Mouse (Mus musculus): ENCODE measurements around the gene Park7. TPM values are rescaled to one million over a fixed set of nuclear protein-coding genes. Genes with fewer than 3 reads are reported as not detected.

The Park7 gene
- total RNA-seq, 2 experiments from 2014 or later: 364 to 488 TPM

DNA sequence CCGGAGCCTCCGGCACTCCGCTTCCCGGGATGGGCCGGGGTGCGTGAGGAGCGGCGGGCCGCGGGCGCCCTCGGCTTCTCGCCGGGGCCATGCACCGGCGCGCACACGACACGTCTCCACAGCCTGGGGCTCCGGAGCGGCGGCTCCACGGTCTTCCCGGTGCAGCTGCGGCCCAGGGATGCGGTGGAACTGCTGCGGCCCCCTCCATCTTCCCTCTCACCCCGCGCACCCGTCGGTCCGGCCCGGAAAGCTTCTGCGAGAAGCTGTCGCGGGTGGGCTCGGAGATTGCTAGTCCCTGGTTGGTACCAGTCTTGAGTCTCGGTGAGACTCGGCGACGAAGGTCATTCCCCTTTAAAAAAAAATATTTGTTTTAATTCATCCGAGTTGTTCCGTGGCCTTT, 58.9 kb downstream of the Park7 start:
- no peak for ATAC-seq (replicated peaks; ENCODE audit: low FRiP score, low TSS enrichment, poor library complexity, severe bottlenecking)

DNA sequence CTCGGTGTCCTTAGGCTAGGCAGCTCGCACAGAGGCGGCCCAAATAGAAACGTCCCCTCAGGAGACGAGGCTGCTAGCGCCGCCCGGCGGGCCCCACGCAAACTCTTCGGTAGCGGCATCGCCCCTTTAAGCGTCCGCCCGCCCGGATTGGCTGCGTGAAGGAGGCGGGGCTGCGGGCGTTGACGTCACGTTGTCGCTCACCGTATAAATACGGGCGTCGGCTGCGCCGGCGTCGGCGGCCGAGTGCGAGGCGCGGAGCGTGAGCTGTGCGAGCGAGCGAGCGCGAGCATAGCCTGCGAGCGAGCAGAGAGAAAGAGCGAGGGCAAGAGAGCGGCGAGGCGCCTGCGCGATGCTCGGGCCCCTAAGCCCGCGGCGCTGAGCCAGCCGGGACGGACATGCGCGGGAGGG, 59.4 kb downstream of the Park7 start:
- ATAC-seq (replicated peaks; ENCODE audit: low FRiP score, low TSS enrichment, poor library complexity, severe bottlenecking): peak; percentile 94

DNA sequence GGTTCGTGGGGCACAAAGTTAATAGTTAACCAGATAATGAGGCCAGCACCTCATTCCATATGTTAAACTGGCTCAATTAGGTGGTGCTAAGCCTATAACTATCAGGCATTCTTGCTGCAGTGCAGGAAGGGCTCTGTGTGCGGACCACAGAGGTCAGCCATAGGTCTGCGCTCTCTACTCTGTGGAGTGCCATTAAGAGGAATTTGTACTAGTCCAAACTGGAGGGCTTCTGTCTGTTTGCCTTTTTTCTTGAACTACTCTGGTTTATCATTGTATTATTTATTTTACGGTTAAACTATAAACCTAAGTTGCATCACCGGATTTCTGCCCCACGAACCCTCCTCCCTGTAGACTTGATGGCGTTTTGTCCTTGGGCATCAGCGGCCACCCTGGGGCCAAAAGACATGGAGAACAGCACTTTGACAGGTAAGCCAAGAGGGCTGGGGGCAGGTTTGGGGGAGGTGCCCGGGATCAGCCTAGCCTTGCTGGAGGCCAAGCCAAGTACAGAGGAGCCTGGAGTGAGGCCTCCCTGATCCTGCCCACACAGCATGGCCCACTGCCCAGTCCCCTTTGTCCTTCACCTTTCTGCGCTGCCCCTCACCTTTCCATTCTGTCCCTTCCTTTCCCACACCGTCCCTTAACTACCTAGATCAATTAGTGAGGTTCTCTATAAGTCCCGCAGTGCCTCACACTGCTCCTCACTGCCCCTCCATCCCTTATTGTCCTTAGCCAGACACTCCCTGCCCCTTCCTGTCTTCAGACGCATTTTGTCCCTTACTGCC, 60.4 kb downstream of the Park7 start, which contains the start of gene Errfi1:
Errfi1 (plus strand) TSS at position 240 of the 782 bp plus-strand sequence.
- ATAC-seq (replicated peaks; ENCODE audit: low FRiP score, low TSS enrichment, poor library complexity, severe bottlenecking): no peak

DNA sequence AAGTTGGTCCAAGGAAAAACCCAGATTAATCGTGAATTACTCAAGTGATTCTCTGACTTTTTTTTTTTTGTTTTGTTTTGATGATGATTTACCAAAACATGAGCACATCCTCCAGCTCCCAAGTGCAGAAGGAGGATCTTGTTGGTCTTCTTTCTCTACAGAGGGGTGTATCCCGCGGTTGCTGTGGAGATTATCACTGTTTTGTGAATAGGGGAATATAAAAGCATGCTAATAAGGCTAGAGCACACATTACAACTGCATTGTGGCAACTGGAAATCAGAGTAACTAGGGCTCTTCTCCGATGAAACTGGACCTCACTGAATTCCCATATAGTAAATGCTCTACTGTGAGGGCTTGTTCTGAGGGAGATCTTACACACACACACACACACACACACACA, 61.8 kb downstream of the Park7 start:
- no peak for ATAC-seq (replicated peaks; ENCODE audit: low FRiP score, low TSS enrichment, poor library complexity, severe bottlenecking)

DNA sequence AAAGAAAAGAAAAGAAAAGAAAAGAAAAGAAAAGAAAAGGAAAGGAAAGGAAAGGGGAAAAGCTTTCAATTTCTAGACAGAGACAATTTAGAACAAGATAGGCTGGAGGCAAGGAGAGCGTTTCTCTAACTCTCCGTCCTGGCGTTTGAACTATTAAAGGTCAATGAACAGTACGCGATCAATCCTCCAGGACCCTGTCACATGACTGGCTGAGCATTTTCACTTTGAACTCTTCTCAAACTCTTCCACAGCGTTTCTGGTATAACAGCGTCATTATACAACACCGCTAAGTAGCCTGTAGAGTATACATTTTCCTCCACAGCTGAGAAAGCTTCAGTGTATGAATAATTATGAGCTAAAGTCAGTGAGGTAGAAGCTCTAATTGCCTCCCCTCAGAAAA, 62.2 kb downstream of the Park7 start:
- ATAC-seq (replicated peaks; ENCODE audit: low FRiP score, low TSS enrichment, poor library complexity, severe bottlenecking): no peak

DNA sequence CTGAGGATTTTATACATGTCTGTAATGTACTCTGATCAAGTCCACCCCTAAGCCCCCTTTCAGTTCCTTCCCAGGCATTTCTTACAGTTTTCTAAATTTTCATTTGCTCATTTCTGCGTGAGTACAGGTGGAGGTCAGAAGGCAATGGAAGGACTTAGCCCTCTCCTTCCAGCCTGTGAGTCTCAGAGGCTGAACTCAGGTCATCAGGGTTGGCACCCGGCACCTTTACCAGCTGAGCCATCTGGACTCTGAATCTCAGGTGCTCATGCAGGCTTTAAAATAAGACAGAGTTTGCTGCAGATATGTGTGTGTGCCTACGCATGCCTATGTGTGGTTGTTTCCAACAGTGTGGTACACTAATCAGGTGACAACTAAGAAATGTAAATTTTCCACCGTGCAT, 63.3 kb downstream of the Park7 start:
- no peak for ATAC-seq (replicated peaks; ENCODE audit: low FRiP score, low TSS enrichment, poor library complexity, severe bottlenecking)

DNA sequence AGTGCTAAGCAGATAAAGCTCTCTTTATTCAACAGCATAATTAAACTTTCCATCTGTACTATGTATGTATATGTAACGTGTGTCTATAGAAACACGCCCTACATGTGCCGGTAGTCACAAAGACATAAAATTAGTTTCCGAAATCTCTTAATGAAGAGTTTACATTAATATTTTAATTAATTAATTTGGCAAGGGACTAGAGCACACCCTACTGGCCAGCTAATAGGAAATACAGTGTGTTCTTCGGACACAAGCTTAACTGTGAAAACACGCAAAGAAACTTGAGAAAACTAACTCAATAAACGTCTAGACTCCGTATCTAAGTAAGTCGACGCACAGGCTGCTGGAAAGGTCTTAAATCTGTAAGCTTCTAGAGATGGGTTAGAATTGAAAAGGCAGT, 64.3 kb downstream of the Park7 start:
- ATAC-seq (replicated peaks; ENCODE audit: low FRiP score, low TSS enrichment, poor library complexity, severe bottlenecking): no peak

Other genes starting within 250 kb of the Park7 start
- gene Errfi1, start 60.5 kb downstream of the Park7 start, total RNA-seq (2014; fragmentation: Nextera tagmentation): 0.42 TPM in 1 of 2 replicates, not detected in the other
- gene Errfi1, start 60.5 kb downstream of the Park7 start, total RNA-seq (2017): 0.27 and 1.2 TPM in 2 replicates
- gene Tnfrsf9, start 125 bp upstream of the Park7 start, total RNA-seq (2014; fragmentation: Nextera tagmentation): 2.6 TPM in 1 of 2 replicates, not detected in the other
- 7.2 TPM in 1 of 2 replicates, not detected in the other for gene Tnfrsf9, start 125 bp upstream of the Park7 start, total RNA-seq (2017)
- gene Uts2, start 82.7 kb upstream of the Park7 start, total RNA-seq (2014; fragmentation: Nextera tagmentation): not detected in 2 replicates
- gene Uts2, start 82.7 kb upstream of the Park7 start, total RNA-seq (2017): not detected in 2 replicates
- 8.4 and 8.9 TPM in 2 replicates for gene Per3, start 130.2 kb upstream of the Park7 start, total RNA-seq (2014; fragmentation: Nextera tagmentation)
- gene Per3, start 130.2 kb upstream of the Park7 start, total RNA-seq (2017): 4.4 and 6.1 TPM in 2 replicates
- gene Vamp3, start 143.5 kb upstream of the Park7 start, total RNA-seq (2014; fragmentation: Nextera tagmentation): 39.5 and 57.8 TPM in 2 replicates
- 46.4 and 55.0 TPM in 2 replicates for gene Vamp3, start 143.5 kb upstream of the Park7 start, total RNA-seq (2017)
- not detected in 2 replicates for gene Gm13090, start 175.1 kb upstream of the Park7 start, total RNA-seq (2014; fragmentation: Nextera tagmentation)
- not detected in 2 replicates for gene Gm13090, start 175.1 kb upstream of the Park7 start, total RNA-seq (2017)